Mouse (Mus musculus) embryonic stem cell, embryonic (primary cell): ENCODE results near the gene Gm21244.
"Not testable (repeated sequence)": the region's sequence is repeated elsewhere in the genome, so short reads cannot be mapped to it uniquely, and the experiment has no call there.

ENCODE experiments used
- CTCF ChIA-PET, 4 experiments: fragments of 300-600 bp in 2 of 4; fragments of 350-600 bp in 2 of 4; sonication (Branson Sonifier 250); formaldehyde crosslinking; loops; one replicate each; lab custom pipeline; 2022; ENCODE audit warnings: inconsistent platforms in 2 of 4; lab: Charles Lee
- POLR2A ChIA-PET, 4 experiments: fragments of 300-600 bp in 2 of 4; fragments of 350-600 bp in 2 of 4; sonication (Branson Sonifier 250); formaldehyde crosslinking; loops; one replicate each; lab custom pipeline; 2022; ENCODE audit warnings: antibody characterized with exemption in 4 of 4, inconsistent platforms in 1 of 4; lab: Charles Lee

The Gm21244 gene

GRCm38 (mm10) chrY:7169193-7169592 lies at the start of gene Gm21244:
Gene Gm21244 (minus strand): TSS chrY:7169293.
- POLR2A ChIA-PET: not testable (repeated sequence)

More at GRCm38 (mm10) chrY:7169193-7169592, at the start of gene Gm21244:
- CTCF ChIA-PET: not testable (repeated sequence)
